Mouse (Mus musculus): ENCODE measurements at regions not wholly inside any gene's neighbourhood (a gene's known extent, or its start where the extent isn't known, plus 50 kb on each side); places are given as distances from the start of the nearest gene placed in this dataset.

GRCm38 (mm10) chr13:16382936-16383511, 371.4 kb downstream of the Inhba start:
- H3K36me3 ChIP-seq = no peaks in the 10 kb centered on the region
- WGBS = 48% methylated on average over 5 of the region's 5 CpGs
- no peaks in the 10 kb centered on the region for H3K9me3 ChIP-seq (replicated peaks)
- no peak overlapping the region for H3K4me2 ChIP-seq (replicated peaks)
- no peaks in the 10 kb centered on the region for H3K27me3 ChIP-seq
- H3K9ac ChIP-seq = no peak overlapping the region
- H3K27ac ChIP-seq (replicated peaks) = no peak overlapping the region
- no peak overlapping the region for H3K4me3 ChIP-seq (replicated peaks)
- ATAC-seq (ENCODE audit: insufficient number of reproducible peaks, low FRiP score, low TSS enrichment, low read depth) = no peak
- no peaks in the 10 kb centered on the region for H3K4me1 ChIP-seq

GRCm38 (mm10) chr13:16416356-16417019, 404.8 kb downstream of the Inhba start:
- no peak overlapping the region for H3K4me2 ChIP-seq (replicated peaks)

GRCm38 (mm10) chr13:16424147-16424546, 412.5 kb downstream of the Inhba start:
- no peaks in the 10 kb centered on the region for H3K9me3 ChIP-seq (replicated peaks)
- H3K36me3 ChIP-seq = no peaks in the 10 kb centered on the region
- H3K4me1 ChIP-seq = no peaks in the 10 kb centered on the region
- no peak overlapping the region for H3K27ac ChIP-seq (replicated peaks)
- H3K9ac ChIP-seq = no peak overlapping the region
- H3K4me2 ChIP-seq (replicated peaks) = no peak overlapping the region
- no peaks in the 10 kb centered on the region for H3K27me3 ChIP-seq
- no peak overlapping the region for H3K4me3 ChIP-seq (replicated peaks)
- WGBS = 76% methylated on average over 2 of the region's 2 CpGs
- no peak for ATAC-seq (ENCODE audit: insufficient number of reproducible peaks, low FRiP score, low TSS enrichment, low read depth)

More at GRCm38 (mm10) chr13:16416356-16417019, 404.8 kb downstream of the Inhba start:
- Histone ChIP-seq H3K9ac (no peak overlapping the region), H3K9me3 (replicated peaks) (no peaks in the 10 kb centered on the region), H3K4me1 (no peaks in the 10 kb centered on the region), H3K27me3 (no peaks in the 10 kb centered on the region), H3K27ac (replicated peaks) (no peak overlapping the region), H3K36me3 (no peaks in the 10 kb centered on the region), H3K4me3 (replicated peaks) (no peak overlapping the region)
- no peak for ATAC-seq (ENCODE audit: insufficient number of reproducible peaks, low FRiP score, low TSS enrichment, low read depth)
- WGBS = 52% methylated on average over 2 of the region's 2 CpGs

- 83% methylated on average over 2 of the region's 2 CpGs for WGBS
- H3K4me2 ChIP-seq (replicated peaks) = no peak overlapping the region
- H3K27me3 ChIP-seq = no peaks in the 10 kb centered on the region
- no peak for ATAC-seq (ENCODE audit: insufficient number of reproducible peaks, low FRiP score, low TSS enrichment, low read depth)
- no peak overlapping the region for H3K9ac ChIP-seq
- H3K27ac ChIP-seq (replicated peaks) = no peak overlapping the region
- no peaks in the 10 kb centered on the region for H3K9me3 ChIP-seq (replicated peaks)
- H3K36me3 ChIP-seq = no peaks in the 10 kb centered on the region
- H3K4me3 ChIP-seq (replicated peaks) = no peak overlapping the region
- H3K4me1 ChIP-seq = no peaks in the 10 kb centered on the region
Observed at GRCm38 (mm10) chr13:16435436-16435835, 423.8 kb downstream of the Inhba start.

- H3K4me3 ChIP-seq (replicated peaks) = no peak overlapping the region
- ATAC-seq (ENCODE audit: insufficient number of reproducible peaks, low FRiP score, low TSS enrichment, low read depth) = no peak
- H3K9me3 ChIP-seq (replicated peaks) = no peaks in the 10 kb centered on the region
Observed at GRCm38 (mm10) chr13:16453234-16453633, 441.6 kb downstream of the Inhba start.

GRCm38 (mm10) chr13:16459743-16460142, 448.1 kb downstream of the Inhba start:
- no peak for ATAC-seq (ENCODE audit: insufficient number of reproducible peaks, low FRiP score, low TSS enrichment, low read depth)
- no peak overlapping the region for H3K9ac ChIP-seq
- no peaks in the 10 kb centered on the region for H3K27me3 ChIP-seq
- H3K9me3 ChIP-seq (replicated peaks) = no peaks in the 10 kb centered on the region
- no peaks in the 10 kb centered on the region for H3K36me3 ChIP-seq
- H3K4me2 ChIP-seq (replicated peaks) = no peak overlapping the region
- H3K27ac ChIP-seq (replicated peaks) = no peak overlapping the region
- H3K4me1 ChIP-seq = no peaks in the 10 kb centered on the region
- no peak overlapping the region for H3K4me3 ChIP-seq (replicated peaks)
- WGBS = 83% methylated on average over 2 of the region's 2 CpGs

More at GRCm38 (mm10) chr13:16453234-16453633, 441.6 kb downstream of the Inhba start:
- Histone ChIP-seq H3K4me2 (replicated peaks) (no peak overlapping the region), H3K36me3 (no peaks in the 10 kb centered on the region), H3K9ac (no peak overlapping the region), H3K4me1 (no peaks in the 10 kb centered on the region), H3K27ac (replicated peaks) (no peak overlapping the region), H3K27me3 (no peaks in the 10 kb centered on the region)

GRCm38 (mm10) chr13:16461681-16462080, 450.0 kb downstream of the Inhba start:
- Histone ChIP-seq H3K4me2 (replicated peaks) (no peak overlapping the region), H3K27me3 (no peaks in the 10 kb centered on the region), H3K36me3 (no peaks in the 10 kb centered on the region), H3K4me1 (no peaks in the 10 kb centered on the region), H3K9me3 (replicated peaks) (no peaks in the 10 kb centered on the region), H3K27ac (replicated peaks) (no peak overlapping the region), H3K4me3 (replicated peaks) (no peak overlapping the region), H3K9ac (no peak overlapping the region)
- 84% methylated on average over 2 of the region's 2 CpGs for WGBS
- ATAC-seq (ENCODE audit: insufficient number of reproducible peaks, low FRiP score, low TSS enrichment, low read depth) = no peak

- ATAC-seq (ENCODE audit: insufficient number of reproducible peaks, low FRiP score, low TSS enrichment, low read depth) = no peak
- Histone ChIP-seq H3K36me3 (no peaks in the 10 kb centered on the region), H3K4me2 (replicated peaks) (no peak overlapping the region), H3K4me3 (replicated peaks) (no peak overlapping the region), H3K9me3 (replicated peaks) (no peaks in the 10 kb centered on the region), H3K27ac (replicated peaks) (no peak overlapping the region), H3K9ac (no peak overlapping the region), H3K4me1 (no peaks in the 10 kb centered on the region), H3K27me3 (no peaks in the 10 kb centered on the region)
- 78% methylated on average over 1 of the region's 1 CpGs for WGBS
Observed at GRCm38 (mm10) chr13:16464823-16465222, 453.2 kb downstream of the Inhba start.

- Histone ChIP-seq H3K4me3 (replicated peaks) (no peak overlapping the region), H3K9me3 (replicated peaks) (no peaks in the 10 kb centered on the region), H3K9ac (no peak overlapping the region), H3K4me1 (no peaks in the 10 kb centered on the region), H3K4me2 (replicated peaks) (no peak overlapping the region), H3K27ac (replicated peaks) (no peak overlapping the region), H3K27me3 (no peaks in the 10 kb centered on the region), H3K36me3 (no peaks in the 10 kb centered on the region)
- ATAC-seq (ENCODE audit: insufficient number of reproducible peaks, low FRiP score, low TSS enrichment, low read depth) = no peak
- WGBS = 56% methylated on average over 1 of the region's 1 CpGs
Observed at GRCm38 (mm10) chr13:16465317-16465716, 453.7 kb downstream of the Inhba start.

- Histone ChIP-seq H3K27ac (replicated peaks) (no peak overlapping the region), H3K9ac (no peak overlapping the region), H3K27me3 (no peaks in the 10 kb centered on the region), H3K9me3 (replicated peaks) (no peaks in the 10 kb centered on the region), H3K4me1 (no peaks in the 10 kb centered on the region), H3K36me3 (no peaks in the 10 kb centered on the region), H3K4me2 (replicated peaks) (no peak overlapping the region), H3K4me3 (replicated peaks) (no peak overlapping the region)
- WGBS = 82% methylated on average over 1 of the region's 1 CpGs
- no peak for ATAC-seq (ENCODE audit: insufficient number of reproducible peaks, low FRiP score, low TSS enrichment, low read depth)
Observed at GRCm38 (mm10) chr13:16465812-16466211, 454.2 kb downstream of the Inhba start.

- Histone ChIP-seq H3K4me3 (replicated peaks) (no peak overlapping the region), H3K36me3 (no peaks in the 10 kb centered on the region), H3K27me3 (no peaks in the 10 kb centered on the region), H3K4me2 (replicated peaks) (no peak overlapping the region), H3K27ac (replicated peaks) (no peak overlapping the region), H3K9me3 (replicated peaks) (no peaks in the 10 kb centered on the region), H3K9ac (no peak overlapping the region), H3K4me1 (no peaks in the 10 kb centered on the region)
- ATAC-seq (ENCODE audit: insufficient number of reproducible peaks, low FRiP score, low TSS enrichment, low read depth) = no peak
- 68% methylated on average over 1 of the region's 1 CpGs for WGBS
Observed at GRCm38 (mm10) chr13:16476515-16476914, 464.9 kb downstream of the Inhba start.

GRCm38 (mm10) chr13:16487292-16487691, 475.6 kb downstream of the Inhba start:
- H3K27ac ChIP-seq (replicated peaks) = no peak overlapping the region
- H3K4me3 ChIP-seq (replicated peaks) = no peak overlapping the region
- no peak overlapping the region for H3K9ac ChIP-seq
- H3K4me1 ChIP-seq = no peaks in the 10 kb centered on the region
- no peaks in the 10 kb centered on the region for H3K9me3 ChIP-seq (replicated peaks)
- ATAC-seq (ENCODE audit: insufficient number of reproducible peaks, low FRiP score, low TSS enrichment, low read depth) = no peak
- H3K36me3 ChIP-seq = no peaks in the 10 kb centered on the region
- no peaks in the 10 kb centered on the region for H3K27me3 ChIP-seq
- H3K4me2 ChIP-seq (replicated peaks) = no peak overlapping the region

Measured in embryonic facial prominence, embryonic 15.5 days (tissue).